8 mouse cellular contexts compared by ENCODE assay signal in genomic region chr11:106788775-106789459, GRCm38 (mm10). TPM values are rescaled to one million over a fixed set of nuclear protein-coding genes. Genes with fewer than 3 reads are reported as not detected.
DNase-seq lines count a peak whose midpoint lies in the region; ATAC-seq lines count a peak whose summit lies in the region.

Gene Ddx5 (minus strand): TSS chr11:106789185.
Gene Cep95 (plus strand): TSS chr11:106789252.

- peak; percentile 88 for ATAC-seq in embryonic facial prominence, embryonic 13.5 days (ENCODE audit: insufficient number of reproducible peaks, insufficient read depth, low FRiP score, low TSS enrichment, low read depth)
- ATAC-seq in midbrain, embryonic 12.5 days (ENCODE audit: low FRiP score, low read depth): peak; percentile 91

- H3K36me3 ChIP-seq in embryonic facial prominence, embryonic 13.5 days: peaks cover 42% of the 10 kb centered on the region
- H3K36me3 ChIP-seq in limb, embryonic 10.5 days: peaks cover 65% of the 10 kb centered on the region
- H3K36me3 ChIP-seq in midbrain, embryonic 12.5 days: peaks cover 42% of the 10 kb centered on the region

- H3K4me2 ChIP-seq in embryonic facial prominence, embryonic 13.5 days: peak within 1 kb of the TSS; percentile 79
- H3K4me2 ChIP-seq in midbrain, embryonic 12.5 days (replicated peaks): peak within 1 kb of the TSS; percentile 72

- peak within 1 kb of the TSS; percentile 87 for H3K4me3 ChIP-seq in embryonic facial prominence, embryonic 13.5 days
- H3K4me3 ChIP-seq in limb, embryonic 10.5 days: peak within 1 kb of the TSS; percentile 96
- H3K4me3 ChIP-seq in midbrain, embryonic 12.5 days: peak within 1 kb of the TSS; percentile 97

- peak within 1 kb of the TSS; percentile 99 for H3K27ac ChIP-seq in embryonic facial prominence, embryonic 13.5 days
- H3K27ac ChIP-seq in limb, embryonic 10.5 days: peak within 1 kb of the TSS; percentile 100
- H3K27ac ChIP-seq in midbrain, embryonic 12.5 days (replicated peaks): peak within 1 kb of the TSS; percentile 98

- H3K9ac ChIP-seq in embryonic facial prominence, embryonic 13.5 days: peak within 1 kb of the TSS; percentile 99
- peak within 1 kb of the TSS; percentile 99 for H3K9ac ChIP-seq in midbrain, embryonic 12.5 days (replicated peaks)

- no peaks in the 10 kb centered on the region for H3K9me3 ChIP-seq in embryonic facial prominence, embryonic 13.5 days
- no peaks in the 10 kb centered on the region for H3K9me3 ChIP-seq in limb, embryonic 10.5 days (replicated peaks)
- H3K9me3 ChIP-seq in midbrain, embryonic 12.5 days: no peaks in the 10 kb centered on the region

- no peaks in the 10 kb centered on the region for H3K27me3 ChIP-seq in embryonic facial prominence, embryonic 13.5 days
- H3K27me3 ChIP-seq in limb, embryonic 10.5 days (ENCODE audit: low read depth, poor library complexity, severe bottlenecking): no peaks in the 10 kb centered on the region
- no peaks in the 10 kb centered on the region for H3K27me3 ChIP-seq in midbrain, embryonic 12.5 days

- H3K4me1 ChIP-seq in embryonic facial prominence, embryonic 13.5 days: peaks cover 18% of the 10 kb centered on the region
- peaks cover 22% of the 10 kb centered on the region for H3K4me1 ChIP-seq in limb, embryonic 10.5 days
- peaks cover 24% of the 10 kb centered on the region for H3K4me1 ChIP-seq in midbrain, embryonic 12.5 days

- WGBS in embryonic facial prominence, embryonic 13.5 days: under 1% methylated on average over 58 of the region's 58 CpGs
- under 1% methylated on average over 58 of the region's 58 CpGs for WGBS in limb, embryonic 10.5 days
- WGBS in midbrain, embryonic 12.5 days: 0% methylated on average over 58 of the region's 58 CpGs

- peak; percentile 99 for DNase-seq in 416B (ENCODE audit: low read depth)
- DNase-seq in adrenal gland, postnatal 4 days (ENCODE audit: low spot score in 2 of 2): peak; percentile 80 to 94
- peak; percentile 94 to 98 for DNase-seq in heart, adult 18-20 months
- peak; percentile 100 for DNase-seq in kidney, adult 18-20 months
- peak; percentile 97 for DNase-seq in limb, embryonic 10.5 days (ENCODE audit: low spot score)
- DNase-seq in skeletal muscle tissue, adult 2 months (ENCODE audit: low read depth, low spot score): peak; percentile 99

RNA-seq across cellular contexts. Expression of gene Ddx5, which starts in this region (rescaled TPM):
- 100 to 1,000 TPM; 889 to 991 TPM for total RNA-seq in adrenal gland, postnatal 4 days (2021)
- polyA plus RNA-seq in embryonic facial prominence, embryonic 13.5 days (2015; fragmentation: Nextera tagmentation; extraction: Ambion mirVana): 345 and 370 TPM in 2 replicates
- 100 to 1,000 TPM; 291 to 328 TPM for total RNA-seq in heart, adult 18-20 months (2021)
- 319 and 354 TPM in 2 replicates for polyA plus RNA-seq in limb, embryonic 10.5 days (2016; fragmentation: Nextera tagmentation; extraction: Ambion mirVana)
- 486 TPM in 2 replicates for polyA plus RNA-seq in midbrain, embryonic 12.5 days (2016; fragmentation: Nextera tagmentation; extraction: Ambion mirVana)

RNA-seq across cellular contexts. Expression of gene Cep95, which starts in this region (rescaled TPM):
- total RNA-seq in adrenal gland, postnatal 4 days (2021): 10 to 100 TPM; 16.1 to 18.1 TPM
- polyA plus RNA-seq in embryonic facial prominence, embryonic 13.5 days (2015; fragmentation: Nextera tagmentation; extraction: Ambion mirVana): 28.2 and 30.5 TPM in 2 replicates
- total RNA-seq in heart, adult 18-20 months (2021): 1 to 10 TPM; 3.8 to 5.3 TPM
- polyA plus RNA-seq in limb, embryonic 10.5 days (2016; fragmentation: Nextera tagmentation; extraction: Ambion mirVana): 18.0 and 19.0 TPM in 2 replicates
- polyA plus RNA-seq in midbrain, embryonic 12.5 days (2016; fragmentation: Nextera tagmentation; extraction: Ambion mirVana): 22.8 and 25.6 TPM in 2 replicates

Comparison
In these comparisons a context has a peak if more than half of its experiments do, and no peak if none do; other contexts are left out.
1. Peak in every context shown above with its lines: DNase-seq, ATAC-seq, H3K4me3 ChIP-seq and H3K27ac ChIP-seq.